Mouse (Mus musculus): ENCODE data around the gene Eepd1.

DNA sequence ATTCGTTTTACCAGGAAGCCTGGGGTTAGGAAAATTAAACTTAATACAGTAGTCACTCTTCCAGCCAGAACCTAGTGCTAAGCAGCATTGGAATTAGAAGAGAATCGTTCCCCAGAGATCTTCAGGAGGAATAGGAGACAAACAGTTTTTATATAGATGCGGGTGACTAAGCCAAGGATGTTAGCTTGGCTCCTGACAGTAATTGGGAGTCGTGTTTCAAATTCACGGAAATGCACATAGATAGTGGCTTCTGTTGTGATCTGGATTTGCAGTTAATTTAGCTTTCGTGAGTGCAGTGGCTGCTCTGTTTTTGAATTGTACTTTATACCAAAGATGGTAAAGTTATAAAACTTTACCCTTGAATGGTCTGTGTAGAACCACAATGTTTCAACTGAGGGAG is 73.9 kb downstream of the Eepd1 start:
- no peak for TF ChIP-seq CTCF (IDR thresholded peaks at IDR 0.05; ENCODE audit: low read depth)
- no peak for TF ChIP-seq EP300 (optimal IDR thresholded peaks at IDR 0.05)

Measured in stomach, postnatal 0 days (tissue).